Mouse (Mus musculus) layer of hippocampus, adult 2 months (tissue): Measurements from ENCODE around the gene Mtus2. TPM values are rescaled to one million over a fixed set of nuclear protein-coding genes. Genes with fewer than 3 reads are reported as not detected.
A peak's percentile ranks its signal among the peaks of the same experiment; 100 is the strongest.

Source experiments
- DNase-seq, 2 experiments: peaks; one replicate each; pipeline ENCODE4 v3.0.0; 2022; ENCODE audit warnings: low spot score in 2 of 2
- H3K27ac ChIP-seq: fragments of 200-600 bp; 2 replicates; pipeline ENCODE4 v1.8.1; 2022
- H3K4me3 ChIP-seq: fragments of 200-600 bp; 2 replicates; pipeline ENCODE4 v1.8.1; 2022; ENCODE audit warnings: mild to moderate bottlenecking
- CTCF ChIP-seq: fragments of 200-600 bp; conservative IDR thresholded peaks from 2 replicates; pipeline ENCODE4 v1.8.1; 2022; ENCODE audit warnings: antibody characterized with exemption, mild to moderate bottlenecking, moderate library complexity
- total RNA-seq, 2 experiments: library from RNA; stranded (reverse); gene quantifications; 2 replicates each; pipeline ENCODE4 v1.2.3; 2021

Gene Mtus2
- total RNA-seq, 2 experiments from 2014 or later = 32.5 to 36.0 TPM

DNA sequence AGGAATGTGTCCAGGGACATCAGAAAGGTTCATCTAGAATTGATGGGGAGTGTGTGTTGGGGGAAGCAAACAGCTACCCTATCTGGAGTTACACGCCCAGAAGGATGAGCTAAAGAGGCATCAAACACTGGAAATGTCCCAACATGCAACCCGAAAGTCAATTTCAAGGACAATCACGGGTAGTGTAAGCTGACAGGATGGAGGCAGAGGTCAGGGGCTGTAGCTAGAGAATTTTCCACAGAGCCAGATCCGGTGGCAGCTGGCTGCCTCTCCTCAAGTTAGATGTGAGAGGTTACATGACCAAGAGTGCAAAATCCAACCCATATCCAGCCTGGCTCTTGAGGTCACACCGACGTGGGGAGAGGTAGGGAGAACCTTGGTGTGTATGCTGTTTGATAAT lies 315.7 kb downstream of the Mtus2 start:
- no peak for TF ChIP-seq CTCF
- DNase-seq = no peak
- H3K27ac ChIP-seq = no peak overlapping the region
- H3K4me3 ChIP-seq = no peak overlapping the region

DNA sequence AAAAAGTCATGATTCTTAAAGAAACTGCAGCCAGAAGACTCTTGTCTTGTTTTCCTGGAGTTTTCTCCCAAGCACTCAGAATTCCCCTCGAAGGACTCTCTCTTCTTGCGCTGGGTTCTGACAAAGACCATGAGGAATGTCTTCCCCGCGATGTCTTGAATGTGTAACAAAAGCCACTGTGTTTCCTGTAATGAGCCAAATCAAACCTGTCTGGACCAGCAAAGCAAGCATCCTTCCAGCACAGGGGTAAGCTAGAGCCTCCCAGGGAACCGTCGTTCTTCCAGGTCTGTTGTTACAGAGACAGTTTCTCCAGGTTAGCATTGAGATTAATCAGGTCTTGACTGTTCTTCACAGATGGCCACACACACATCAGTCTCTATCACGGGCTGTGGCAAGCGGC lies 321.1 kb downstream of the Mtus2 start:
- H3K27ac ChIP-seq = no peak overlapping the region
- no peak overlapping the region for H3K4me3 ChIP-seq
- no peak for TF ChIP-seq CTCF
- no peak for DNase-seq

DNA sequence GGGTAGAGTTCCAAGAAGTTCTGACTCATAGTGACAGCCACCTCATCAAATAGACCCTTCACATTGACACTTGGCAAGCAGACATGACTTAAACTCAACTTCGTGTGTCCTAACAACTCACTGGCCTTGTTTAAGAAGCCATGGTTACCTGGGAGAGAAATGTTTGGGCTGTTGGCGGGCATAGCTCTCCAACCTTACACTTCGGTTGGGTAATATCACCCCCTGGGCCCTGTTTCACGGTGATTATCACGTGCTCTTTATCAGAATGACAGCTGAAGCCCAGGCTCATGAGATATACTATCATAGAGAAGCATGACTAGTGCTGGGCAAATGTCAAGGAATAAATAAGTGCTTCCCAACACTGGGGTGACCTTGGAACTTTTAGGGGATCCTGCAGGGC lies 323.2 kb downstream of the Mtus2 start:
- Histone ChIP-seq H3K4me3 (no peak overlapping the region), H3K27ac (no peak overlapping the region)
- TF ChIP-seq CTCF = no peak
- no peak for DNase-seq

DNA sequence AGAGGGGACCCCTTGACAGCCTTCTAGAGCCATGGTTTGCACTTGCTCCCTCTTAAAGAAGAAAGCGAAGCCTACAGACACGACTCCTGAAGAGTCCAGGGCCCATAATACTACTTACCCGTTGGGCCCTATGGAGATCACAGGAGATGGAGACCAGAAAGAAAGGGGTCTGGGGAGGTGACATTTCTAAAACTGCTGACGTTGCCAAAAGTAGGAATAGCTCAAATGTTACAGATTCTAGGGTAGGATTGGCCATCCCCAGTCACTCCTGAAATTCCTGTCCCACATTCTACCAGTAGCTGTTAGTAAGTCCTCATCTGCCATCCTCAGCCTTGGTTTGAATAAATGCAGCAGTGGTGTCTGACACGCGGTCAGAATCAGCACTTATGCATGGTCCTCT lies 325.0 kb downstream of the Mtus2 start:
- no peak for TF ChIP-seq CTCF
- Histone ChIP-seq H3K4me3 (no peak overlapping the region), H3K27ac (no peak overlapping the region)
- DNase-seq = no peak

DNA sequence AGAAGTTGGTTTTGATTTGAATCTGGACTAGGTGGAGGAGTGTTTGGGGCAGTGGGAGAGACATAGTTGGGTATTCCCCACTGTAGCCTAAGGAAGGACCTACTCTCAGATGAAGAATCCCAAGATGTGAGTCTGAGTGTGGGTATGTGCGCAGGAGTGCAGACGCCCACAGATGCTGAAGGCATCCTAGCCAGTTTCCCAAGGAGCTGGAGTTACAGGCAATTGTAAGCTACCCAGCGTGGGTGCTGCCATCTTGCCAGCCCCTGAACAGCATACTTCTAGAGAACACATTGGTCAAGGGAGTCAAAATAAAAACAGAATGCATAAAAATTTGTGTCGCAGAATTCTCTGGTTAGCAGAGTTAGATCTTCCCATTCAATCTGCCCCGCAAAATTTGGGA lies 325.5 kb downstream of the Mtus2 start:
- H3K27ac ChIP-seq = no peak overlapping the region
- peak in 1 of 2 experiments; percentile 22 for DNase-seq
- no peak for TF ChIP-seq CTCF
- H3K4me3 ChIP-seq = no peak overlapping the region

DNA sequence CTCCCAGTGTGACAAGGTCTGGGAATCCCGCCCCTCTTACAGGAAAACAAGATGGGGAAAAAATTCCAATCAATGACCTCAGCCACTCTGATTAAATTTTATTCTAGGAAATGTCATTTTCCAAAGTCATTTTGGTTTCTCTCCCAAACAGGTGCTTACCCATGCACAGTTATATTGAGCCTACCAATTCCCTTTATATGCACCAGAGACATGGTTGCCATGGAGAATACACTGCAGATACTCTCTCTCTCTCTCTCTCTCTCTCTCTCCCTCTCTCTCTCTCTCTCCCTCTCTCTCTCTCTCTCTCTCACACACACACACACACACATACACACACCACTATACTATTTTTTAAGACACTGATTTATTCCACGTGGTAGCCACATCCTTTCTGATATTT lies 326.1 kb downstream of the Mtus2 start:
- no peak for TF ChIP-seq CTCF
- Histone ChIP-seq H3K27ac (no peak overlapping the region), H3K4me3 (no peak overlapping the region)
- no peak for DNase-seq

DNA sequence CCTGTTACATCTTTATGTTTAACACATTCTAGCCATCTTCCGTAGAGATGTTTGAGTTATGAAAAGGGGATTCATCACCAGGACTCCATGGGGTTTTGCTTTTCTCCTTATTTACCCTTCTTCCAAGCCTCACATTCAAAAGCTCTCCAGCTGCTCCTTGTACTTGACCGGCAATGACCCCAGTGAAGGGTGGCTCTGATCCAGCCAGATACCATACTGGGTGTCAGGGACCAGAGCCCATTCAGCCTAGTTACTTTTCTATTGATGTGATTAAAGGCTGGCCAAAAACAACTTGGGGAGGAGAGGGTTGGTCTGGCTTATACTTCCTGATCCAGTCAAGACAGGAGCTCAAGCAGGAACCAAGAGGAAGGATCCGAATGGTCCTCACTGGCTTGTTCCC lies 326.5 kb downstream of the Mtus2 start:
- Histone ChIP-seq H3K27ac (no peak overlapping the region), H3K4me3 (no peak overlapping the region)
- no peak for TF ChIP-seq CTCF
- no peak for DNase-seq

DNA sequence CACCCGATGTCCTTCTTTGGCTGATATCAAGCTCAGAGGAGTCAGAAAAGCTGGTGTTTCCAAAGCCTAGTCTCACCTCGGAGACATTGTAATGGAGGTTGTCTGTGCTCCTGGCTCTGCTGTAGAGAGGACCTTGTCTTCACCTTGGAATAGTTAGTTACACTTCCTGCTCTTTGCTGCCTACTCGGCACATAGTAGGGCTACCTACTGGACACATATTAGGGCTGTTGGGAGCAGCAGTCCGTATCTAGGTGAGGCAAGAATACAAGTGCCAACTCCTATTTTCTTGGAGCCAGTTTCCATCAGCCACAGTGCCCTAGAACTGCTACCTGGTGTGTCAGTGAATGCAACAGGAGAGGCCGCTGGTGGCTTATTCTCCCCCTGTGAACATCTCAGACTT lies 330.4 kb downstream of the Mtus2 start:
- TF ChIP-seq CTCF = no peak
- no peak overlapping the region for H3K4me3 ChIP-seq
- H3K27ac ChIP-seq = no peak overlapping the region
- no peak for DNase-seq

DNA sequence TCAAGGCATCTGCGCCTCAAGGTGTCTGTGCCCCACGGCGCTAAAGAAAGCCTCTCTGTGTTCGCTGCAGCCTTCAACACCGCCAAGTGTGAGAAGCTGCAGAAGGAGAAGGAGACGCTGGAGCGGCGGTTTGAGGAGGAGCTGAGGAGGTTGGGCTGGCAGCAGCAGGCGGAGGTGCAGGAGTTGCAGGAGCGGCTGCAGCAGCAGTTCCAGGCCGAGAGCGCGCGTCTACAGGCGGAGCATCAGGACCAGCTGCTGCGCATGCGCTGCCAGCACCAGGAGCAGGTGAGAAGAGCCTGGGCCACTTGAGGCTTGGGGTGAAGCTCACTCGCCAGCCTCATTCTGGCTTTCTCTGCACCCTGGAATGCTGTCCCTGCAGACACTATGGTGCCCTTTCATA lies 331.7 kb downstream of the Mtus2 start:
- no peak for TF ChIP-seq CTCF
- no peak overlapping the region for H3K4me3 ChIP-seq
- no peak overlapping the region for H3K27ac ChIP-seq
- no peak for DNase-seq

DNA sequence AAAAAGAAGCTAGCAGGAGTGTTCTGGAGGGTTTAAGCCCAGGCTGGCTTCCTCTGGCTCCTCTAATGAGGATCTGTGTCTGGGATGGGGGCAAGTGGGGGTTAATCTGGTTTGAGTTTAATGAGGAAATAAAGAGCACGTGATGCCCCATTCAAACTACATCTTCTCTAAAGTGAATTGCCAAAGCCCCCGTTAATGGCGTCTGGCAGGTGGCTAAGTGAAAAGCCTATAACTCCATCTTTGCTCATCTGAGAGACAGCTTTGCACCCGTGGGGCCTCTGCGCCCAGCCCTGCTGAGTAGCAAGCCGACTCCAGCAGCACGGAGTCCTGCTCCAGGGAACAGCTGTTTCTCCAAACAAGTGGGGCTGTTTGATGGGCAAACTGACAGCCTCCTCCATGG lies 332.8 kb downstream of the Mtus2 start:
- Histone ChIP-seq H3K27ac (no peak overlapping the region), H3K4me3 (no peak overlapping the region)
- TF ChIP-seq CTCF = no peak
- no peak for DNase-seq

DNA sequence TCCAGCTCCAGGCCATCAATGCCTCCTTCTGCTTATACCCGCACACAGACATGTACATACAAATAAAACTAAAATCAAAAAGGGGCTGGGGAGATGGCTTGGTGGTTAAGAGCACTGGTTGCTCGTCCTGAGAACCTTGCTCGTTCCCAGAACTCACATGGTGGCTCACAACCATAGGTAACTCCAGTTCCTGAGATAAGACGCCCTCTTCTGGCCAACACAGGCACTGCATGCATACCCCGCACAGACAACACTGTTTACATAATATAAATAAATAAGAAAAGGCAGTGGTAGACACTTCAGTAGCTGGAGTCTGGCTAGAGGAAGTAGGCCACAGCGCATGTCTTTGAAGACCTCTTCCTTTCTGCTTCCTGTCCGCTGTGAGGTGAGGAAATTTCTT lies 335.7 kb downstream of the Mtus2 start:
- TF ChIP-seq CTCF = no peak
- Histone ChIP-seq H3K4me3 (no peak overlapping the region), H3K27ac (no peak overlapping the region)
- DNase-seq = no peak

DNA sequence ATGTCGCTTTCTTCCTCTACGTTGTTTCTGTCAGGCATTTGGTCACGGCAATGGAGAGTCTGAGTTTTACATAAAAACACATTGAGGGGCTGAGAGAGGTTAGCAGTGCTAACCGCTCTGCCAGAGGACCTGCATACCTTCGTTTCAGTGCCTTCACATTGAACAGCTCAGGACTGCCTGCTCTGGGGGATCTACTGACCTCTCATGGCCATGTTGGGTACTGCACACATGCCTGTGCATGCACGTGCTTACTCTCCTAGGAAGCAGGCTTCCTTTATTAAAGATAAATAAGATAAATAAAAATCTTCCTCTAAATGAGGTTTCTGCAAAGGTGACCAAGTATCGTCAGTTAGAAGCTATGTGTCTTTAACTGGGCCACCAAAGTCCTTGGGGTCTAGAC lies 336.2 kb downstream of the Mtus2 start:
- H3K27ac ChIP-seq = no peak overlapping the region
- H3K4me3 ChIP-seq = no peak overlapping the region
- peak; percentile 74 for TF ChIP-seq CTCF
- peak in 1 of 2 experiments; percentile 31 for DNase-seq

DNA sequence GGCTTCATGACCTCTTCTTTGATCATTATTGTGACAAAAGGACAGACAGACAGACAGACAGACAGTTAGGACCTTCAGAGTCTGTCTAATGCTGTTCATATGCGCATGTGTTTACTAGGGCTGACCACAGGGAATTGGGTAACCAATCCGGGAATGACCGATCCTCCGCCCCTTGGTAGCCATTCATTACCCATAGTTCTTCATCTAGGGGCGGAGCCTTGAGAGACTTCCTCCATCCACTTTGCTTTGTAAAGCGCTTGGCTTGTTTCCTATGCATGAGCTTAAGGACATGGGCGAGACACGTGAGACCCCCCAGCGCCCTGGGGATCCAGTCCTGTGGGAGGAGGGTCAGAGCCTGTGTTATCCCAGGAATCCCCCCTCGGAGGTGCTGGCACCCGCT lies 345.8 kb downstream of the Mtus2 start:
- DNase-seq = no peak
- no peak overlapping the region for H3K4me3 ChIP-seq
- H3K27ac ChIP-seq = no peak overlapping the region
- no peak for TF ChIP-seq CTCF

DNA sequence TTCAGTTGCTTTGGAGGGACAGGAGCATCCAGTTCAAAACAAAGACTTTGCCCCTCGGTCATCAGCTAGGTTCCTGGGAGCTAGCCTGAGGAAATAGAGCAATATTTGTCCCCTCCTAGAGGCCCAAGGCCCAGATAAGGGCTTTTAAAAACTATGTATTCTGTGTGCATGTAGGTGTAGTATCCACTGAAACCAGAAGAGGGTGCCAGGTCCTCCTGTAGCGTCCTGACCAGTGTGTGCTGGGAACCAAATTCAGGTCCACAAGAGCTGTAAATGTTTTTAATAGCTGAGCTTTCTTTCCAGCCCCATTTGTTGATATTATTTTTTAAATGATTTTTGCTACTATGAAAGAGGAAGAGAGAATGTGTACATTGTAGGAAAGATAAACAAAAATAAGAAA lies 347.0 kb downstream of the Mtus2 start:
- H3K4me3 ChIP-seq = no peak overlapping the region
- TF ChIP-seq CTCF = peak; percentile 19; the same call in 1 of the 2 replicates
- DNase-seq = no peak
- no peak overlapping the region for H3K27ac ChIP-seq

DNA sequence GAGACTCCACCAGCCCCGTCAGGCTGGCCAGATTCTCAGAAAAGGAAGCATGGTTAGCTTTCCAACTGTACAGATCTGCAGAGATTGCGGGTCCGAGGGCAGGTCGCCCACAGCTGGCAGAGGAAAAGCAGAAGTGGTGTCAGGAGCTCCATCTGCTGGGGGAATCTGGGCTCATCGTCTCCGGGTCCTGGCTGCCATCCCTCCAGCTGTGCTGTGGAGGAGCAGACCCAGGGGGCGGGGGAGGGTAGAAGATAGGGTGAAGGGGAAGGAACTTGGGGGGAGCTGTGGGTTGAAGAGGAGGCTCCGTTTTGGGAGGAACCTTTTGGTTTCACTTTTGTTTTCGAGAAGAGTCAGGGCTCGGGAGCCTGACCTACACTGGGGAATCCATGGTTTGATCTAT lies 353.7 kb downstream of the Mtus2 start:
- Histone ChIP-seq H3K4me3 (no peak overlapping the region), H3K27ac (no peak overlapping the region)
- DNase-seq = peak in 1 of 2 experiments; percentile 7
- TF ChIP-seq CTCF = peak; percentile 16; the same call in 1 of the 2 replicates
